Mouse (Mus musculus) embryonic fibroblast, embryonic 13.5 days (primary cell): ENCODE data around the gene Ggt5. TPM values are rescaled to one million over a fixed set of nuclear protein-coding genes. Genes with fewer than 3 reads are reported as not detected.

Experiments used
- H3K27ac ChIP-seq: 2 replicates; pipeline ENCODE4 v1.5.1; 2012; ENCODE audit warnings: low read length, control low read depth, inconsistent platforms; ENCODE audit not compliant: insufficient read depth
- H3K4me1 ChIP-seq: 2 replicates; pipeline ENCODE4 v1.6.1; 2011; ENCODE audit warnings: low read length; ENCODE audit not compliant: control insufficient read depth, insufficient read depth
- H3K4me3 ChIP-seq: 2 replicates; pipeline ENCODE4 v1.5.1; 2011; ENCODE audit warnings: mild to moderate bottlenecking, control low read depth, low read length; ENCODE audit not compliant: insufficient read depth
- CTCF ChIP-seq: IDR thresholded peaks from 2 replicates; pipeline ENCODE4 v1.5.1; 2011; ENCODE audit warnings: mild to moderate bottlenecking, control low read depth, low read length, moderate library complexity, borderline replicate concordance; ENCODE audit not compliant: insufficient read depth
- POLR2A ChIP-seq: IDR thresholded peaks from 2 replicates; pipeline ENCODE4 v1.6.1; 2011; ENCODE audit warnings: low read depth, mild to moderate bottlenecking, control low read depth, low read length, moderate library complexity
- polyA plus RNA-seq: library from polyadenylated mRNA; stranded (reverse); fragments of >200 nt; gene quantifications from 2 replicates; pipeline ENCODE4 v1.2.4, GENCODE M21; 2011; ENCODE audit warnings: low read depth; ENCODE audit not compliant: missing spikeins, insufficient read length

The Ggt5 gene
- polyA plus RNA-seq, 1 experiment = 0.88 TPM

GRCm38 (mm10) chr10:75635019-75635692, 46.0 kb downstream of the Ggt5 start:
- H3K4me3 ChIP-seq = no peak overlapping the region
- H3K4me1 ChIP-seq = no peaks in the 10 kb centered on the region
- TF ChIP-seq CTCF (no peak), POLR2A (no peak)
- H3K27ac ChIP-seq = no peak overlapping the region

GRCm38 (mm10) chr10:75635693-75636055, 46.5 kb downstream of the Ggt5 start:
- Histone ChIP-seq H3K27ac (no peak overlapping the region), H3K4me3 (no peak overlapping the region), H3K4me1 (no peaks in the 10 kb centered on the region)
- TF ChIP-seq CTCF = peak; percentile 64; the same call in 1 of the 2 replicates
- no peak for TF ChIP-seq POLR2A

GRCm38 (mm10) chr10:75636084-75636786, 47.1 kb downstream of the Ggt5 start:
- H3K27ac ChIP-seq = no peak overlapping the region
- no peak for TF ChIP-seq CTCF
- TF ChIP-seq POLR2A = no peak
- no peaks in the 10 kb centered on the region for H3K4me1 ChIP-seq
- H3K4me3 ChIP-seq = no peak overlapping the region

GRCm38 (mm10) chr10:75637711-75638110, 48.6 kb downstream of the Ggt5 start:
- Histone ChIP-seq H3K27ac (no peak overlapping the region), H3K4me3 (no peak overlapping the region), H3K4me1 (no peaks in the 10 kb centered on the region)
- TF ChIP-seq POLR2A (no peak), CTCF (no peak)

- no peaks in the 10 kb centered on the region for H3K4me1 ChIP-seq
- TF ChIP-seq POLR2A = no peak
- no peak for TF ChIP-seq CTCF
- H3K27ac ChIP-seq = no peak overlapping the region
- H3K4me3 ChIP-seq = no peak overlapping the region
These were observed 52.6 kb downstream of the Ggt5 start for GRCm38 (mm10) chr10:75641721-75642222.

- TF ChIP-seq POLR2A (no peak), CTCF (no peak)
- Histone ChIP-seq H3K4me3 (no peak overlapping the region), H3K27ac (no peak overlapping the region), H3K4me1 (no peaks in the 10 kb centered on the region)
These were observed 53.3 kb downstream of the Ggt5 start for GRCm38 (mm10) chr10:75642436-75642835.

- Histone ChIP-seq H3K27ac (no peak overlapping the region), H3K4me1 (no peaks in the 10 kb centered on the region), H3K4me3 (no peak overlapping the region)
- TF ChIP-seq CTCF (no peak), POLR2A (no peak)
These were observed 53.8 kb downstream of the Ggt5 start for GRCm38 (mm10) chr10:75642891-75643290.

- no peak for TF ChIP-seq POLR2A
- no peak for TF ChIP-seq CTCF
- Histone ChIP-seq H3K4me3 (no peak within 1 kb of the TSS), H3K27ac (no peak within 1 kb of the TSS), H3K4me1 (no peaks in the 10 kb centered on the region)
These were observed 54.7 kb downstream of the Ggt5 start, which contains the start of gene Susd2 for GRCm38 (mm10) chr10:75643741-75644343. Gene Susd2 (minus strand): TSS chr10:75644008.

- no peak overlapping the region for H3K4me3 ChIP-seq
- no peaks in the 10 kb centered on the region for H3K4me1 ChIP-seq
- H3K27ac ChIP-seq = no peak overlapping the region
- no peak for TF ChIP-seq POLR2A
- no peak for TF ChIP-seq CTCF
These were observed 56.5 kb downstream of the Ggt5 start for GRCm38 (mm10) chr10:75645616-75646015.

GRCm38 (mm10) chr10:75646406-75646805, 57.3 kb downstream of the Ggt5 start:
- Histone ChIP-seq H3K4me1 (no peaks in the 10 kb centered on the region), H3K27ac (no peak overlapping the region), H3K4me3 (no peak overlapping the region)
- TF ChIP-seq CTCF = no peak
- no peak for TF ChIP-seq POLR2A
